Mouse (Mus musculus) thymus, postnatal 0 days (tissue): ENCODE data around the gene Ildr1. TPM values are rescaled to one million over a fixed set of nuclear protein-coding genes. Genes with fewer than 3 reads are reported as not detected.

Experiments used
- DNase-seq: peaks from one replicate; pipeline ENCODE4 v3.0.0-alpha.2; 2015; ENCODE audit warnings: low spot score
- polyA plus RNA-seq: library from polyadenylated mRNA; unstranded; fragments of >200 nt; fragmentation: Nextera tagmentation; extraction: Ambion mirVana; gene quantifications from 2 replicates; pipeline ENCODE4 v1.2.1, GENCODE M21; 2015

Ildr1 gene
- polyA plus RNA-seq, 1 experiment from 2014 or later, result 4.3 TPM

DNA sequence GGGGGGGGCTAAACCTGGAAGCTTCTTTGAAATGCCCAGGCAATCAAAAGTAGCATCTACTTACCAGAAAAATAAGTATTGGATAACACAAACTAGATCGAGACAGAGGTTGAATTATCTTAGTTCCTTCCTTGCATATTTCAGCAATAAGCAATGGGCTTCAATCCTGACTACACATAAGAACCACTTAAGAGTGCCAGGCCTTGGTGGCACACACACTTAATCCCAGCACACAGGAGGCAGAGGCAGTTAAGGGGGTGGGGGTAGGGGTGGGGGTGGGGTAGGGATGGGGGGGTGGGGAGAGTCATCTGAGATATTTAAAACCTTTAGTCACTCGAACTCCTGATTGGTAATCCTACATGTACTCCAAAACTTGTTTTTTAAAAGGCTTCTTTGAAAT lies 77.5 kb downstream of the Ildr1 start:
- no peak for DNase-seq

DNA sequence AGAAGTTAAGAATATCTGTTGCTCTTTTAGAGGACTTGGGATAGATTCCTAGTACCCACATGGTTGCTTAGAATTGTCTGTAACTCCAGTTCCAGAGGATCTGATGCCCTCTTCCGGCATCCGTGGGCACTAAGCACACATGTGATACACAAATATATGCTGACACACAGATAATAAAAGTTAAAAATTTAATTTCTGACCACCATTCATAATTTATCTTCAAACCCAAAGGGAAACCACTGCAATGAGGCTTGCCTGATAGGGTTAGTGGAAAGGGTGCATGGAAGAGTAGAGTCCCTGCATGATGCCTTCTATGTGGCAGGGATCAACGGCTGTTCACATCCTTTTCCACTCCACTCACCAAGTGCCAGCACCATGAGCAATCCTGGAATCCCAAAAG lies 77.9 kb downstream of the Ildr1 start:
- no peak for DNase-seq

DNA sequence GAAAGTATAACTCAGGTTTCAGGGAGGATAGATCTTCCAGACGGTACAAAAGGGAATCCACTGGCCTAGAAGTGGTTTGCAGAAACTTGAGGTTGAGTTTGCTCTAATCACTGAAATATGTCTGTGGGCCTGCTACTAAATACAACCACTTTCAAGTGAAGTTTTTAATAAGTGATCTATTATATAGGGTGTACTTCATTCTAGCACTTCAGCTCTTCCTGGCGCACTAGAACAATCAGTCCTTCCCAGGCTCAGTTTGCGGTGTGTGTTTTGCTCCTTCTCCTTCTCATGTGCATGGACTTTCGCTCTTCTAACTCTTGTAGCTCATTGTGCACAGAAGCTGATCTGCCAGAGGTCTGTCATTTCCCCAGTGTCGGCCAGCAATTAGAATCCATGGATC lies 79.2 kb downstream of the Ildr1 start:
- DNase-seq, result no peak

DNA sequence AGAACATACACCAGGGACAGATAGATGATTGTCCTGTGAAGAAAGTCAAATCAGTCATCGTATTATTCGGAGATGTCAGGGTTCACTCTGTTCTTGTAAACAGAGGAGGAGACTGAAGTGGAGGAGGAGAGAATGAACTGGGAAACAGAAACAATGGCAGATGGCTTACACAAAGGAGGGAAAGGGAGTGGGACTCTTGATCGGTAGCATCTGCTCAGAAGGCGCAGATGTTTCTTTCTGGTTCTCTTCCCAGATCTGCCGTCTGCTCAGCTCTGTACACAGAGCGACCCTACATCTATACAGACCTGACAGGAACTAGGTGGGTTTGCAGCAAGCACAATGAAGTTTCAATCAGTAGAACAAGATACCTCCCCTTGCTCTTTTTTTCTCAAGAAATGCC lies 81.9 kb downstream of the Ildr1 start:
- DNase-seq, result no peak

Other genes starting within 250 kb of the Ildr1 start
- gene Stfa3, start 238.6 kb upstream of the Ildr1 start, polyA plus RNA-seq, result 1.6 and 3.7 TPM in 2 replicates
- gene Casr, start 131.8 kb upstream of the Ildr1 start, polyA plus RNA-seq, result 0.27 and 0.35 TPM in 2 replicates
- 10.1 and 10.9 TPM in 2 replicates for gene Cd86, start 27.9 kb upstream of the Ildr1 start, polyA plus RNA-seq
- 1.1 and 1.4 TPM in 2 replicates for gene Slc15a2, start 91.0 kb downstream of the Ildr1 start, polyA plus RNA-seq
- 20.4 and 22.8 TPM in 2 replicates for gene Iqcb1, start 134.4 kb downstream of the Ildr1 start, polyA plus RNA-seq
- 5.3 and 5.8 TPM in 2 replicates for gene Eaf2, start 181.0 kb downstream of the Ildr1 start, polyA plus RNA-seq
- 50.2 and 63.9 TPM in 2 replicates for gene Golgb1, start 181.2 kb downstream of the Ildr1 start, polyA plus RNA-seq
- gene Hcls1, start 241.0 kb downstream of the Ildr1 start, polyA plus RNA-seq, result 144 and 146 TPM in 2 replicates